Mouse (Mus musculus) C3H10T1/2 (cell line): ENCODE measurements around the gene Gm20538. TPM values are rescaled to one million over a fixed set of nuclear protein-coding genes. Genes with fewer than 3 reads are reported as not detected.

ENCODE experiments used
- polyA plus RNA-seq, 2 experiments: library from polyadenylated mRNA; unstranded; fragments of >200 nt; fragmentation: generic; extraction: Trizol; gene quantifications; one replicate each; pipeline ENCODE4 v1.2.1; 2012; ENCODE audit warnings: missing spikeins in 2 of 2

Gene Gm20538
- polyA plus RNA-seq = not detected

DNA sequence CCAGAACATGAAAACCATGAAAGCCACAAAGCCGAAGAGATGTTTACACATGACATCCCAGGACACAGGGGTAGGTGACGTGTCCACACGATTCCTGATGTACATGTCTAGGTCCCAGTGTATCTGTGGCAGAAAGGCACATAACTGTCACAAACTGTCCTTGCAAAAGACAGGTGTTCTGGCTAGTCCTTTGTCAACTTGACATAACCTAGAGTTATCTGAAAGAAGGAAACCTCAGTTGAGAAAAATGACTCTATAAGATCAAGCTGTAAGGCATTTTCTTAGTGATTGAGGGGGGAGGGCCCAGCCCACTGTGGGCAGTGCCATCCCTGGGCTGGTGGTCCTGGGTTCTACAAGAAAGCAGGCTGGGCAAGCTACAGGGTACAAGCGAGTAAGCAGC lies at the start of gene Gm20538:
Gm20538 (minus strand) TSS at position 101 of the 400 bp plus-strand sequence.

DNA sequence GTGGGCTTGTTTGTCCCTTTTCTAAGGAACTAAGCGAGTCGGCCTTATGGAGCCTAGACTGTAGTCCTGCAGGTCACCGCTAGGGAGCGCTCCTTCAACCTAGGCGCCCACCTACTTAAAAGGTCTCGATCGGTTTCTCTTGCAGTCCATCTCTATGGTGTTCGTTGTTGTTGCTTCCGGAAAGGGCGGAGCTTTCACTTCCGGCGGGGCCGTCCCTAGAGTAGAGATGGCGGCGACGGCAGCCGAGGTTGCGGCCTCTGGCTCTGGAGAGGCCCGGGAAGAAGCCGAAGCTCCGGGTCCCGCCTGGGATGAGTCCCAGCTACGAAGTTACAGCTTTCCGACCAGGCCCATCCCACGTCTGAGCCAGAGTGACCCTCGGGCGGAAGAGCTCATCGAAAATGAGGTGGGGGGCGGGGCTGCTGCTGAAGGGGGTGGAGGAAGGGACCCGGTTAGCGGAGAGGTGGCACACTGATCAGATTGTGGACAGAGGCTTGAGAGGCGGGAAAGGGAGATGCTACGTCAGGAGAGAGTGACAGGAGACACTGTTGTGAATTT lies 10.1 kb upstream of the Gm20538 start, which contains the start of gene Hif1an:
Hif1an (plus strand) TSS at position 199 of the 555 bp plus-strand sequence.

DNA sequence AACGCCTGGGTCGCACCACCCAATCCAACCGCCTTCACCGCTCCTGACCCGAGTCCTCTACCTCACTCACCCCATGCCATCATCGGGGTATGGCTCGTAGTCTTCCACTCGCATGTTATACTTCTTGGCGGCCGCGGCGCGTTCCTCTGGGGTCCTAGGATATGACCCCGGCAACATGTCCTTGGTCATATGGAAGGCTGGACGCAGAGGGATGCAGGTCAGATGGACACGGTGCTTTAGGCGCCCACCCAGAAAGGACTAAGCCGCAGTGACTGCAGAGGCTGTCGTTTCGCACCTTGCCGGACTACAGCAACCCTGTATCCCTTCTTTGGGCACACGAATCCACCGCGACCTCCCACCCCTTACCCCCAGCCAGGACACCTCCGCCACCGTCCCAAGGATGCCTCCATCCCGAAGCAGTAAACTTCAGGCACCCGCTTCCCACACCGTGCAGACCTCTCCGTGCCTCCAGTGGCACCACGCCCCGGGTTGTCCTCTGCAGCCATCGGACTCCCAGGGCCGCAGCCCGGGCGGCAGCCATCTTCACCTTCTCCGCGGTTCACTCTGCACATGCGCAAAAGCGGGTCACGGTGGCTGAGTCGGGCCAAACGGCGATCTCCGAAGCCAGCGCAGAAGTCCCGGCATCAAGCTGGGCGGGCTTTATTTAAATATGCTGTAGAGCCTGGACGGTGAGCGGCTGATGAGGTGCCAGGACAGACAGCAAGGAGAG lies 2.4 kb upstream of the Gm20538 start, which contains the start of gene Ndufb8:
Ndufb8 (minus strand) TSS at position 580 of the 730 bp plus-strand sequence.

DNA sequence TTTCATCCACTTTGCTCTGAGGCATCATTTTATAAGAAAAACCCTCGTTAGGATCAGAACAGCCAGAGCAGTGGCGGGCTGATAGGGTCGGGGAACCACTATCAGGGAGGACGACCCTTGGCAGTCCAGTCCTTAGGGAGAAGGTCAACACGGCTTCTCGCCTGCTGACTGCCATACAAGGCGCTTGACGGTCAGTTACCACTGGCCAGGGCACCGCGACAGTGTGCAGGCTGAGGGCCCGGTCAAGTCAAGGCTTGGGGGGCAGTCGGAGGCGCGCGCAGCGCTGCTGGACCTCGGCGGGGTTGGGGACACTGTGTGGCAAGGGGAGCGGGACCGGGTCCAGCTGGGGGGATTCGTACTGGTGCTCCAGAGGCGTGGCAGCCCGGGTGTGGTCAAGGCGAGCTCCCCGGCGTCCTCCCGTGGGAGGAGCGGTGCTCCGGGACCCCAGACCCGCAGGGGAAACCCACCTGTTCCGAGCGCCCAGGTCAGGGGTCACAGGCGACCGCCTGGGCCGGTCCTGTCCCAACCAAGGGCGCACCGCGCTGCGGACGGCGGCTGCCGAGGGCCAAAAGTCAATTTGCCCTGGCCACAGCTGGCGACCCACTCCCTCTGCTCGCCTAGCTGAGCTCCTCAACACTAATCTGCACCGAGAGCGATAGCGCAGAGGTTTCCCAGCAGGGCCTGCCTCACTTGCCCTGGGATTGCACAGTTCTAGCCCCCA lies 7.2 kb downstream of the Gm20538 start, which contains the start of gene Sec31b:
Sec31b (minus strand) TSS at position 544 of the 721 bp plus-strand sequence.

Other genes starting within 250 kb of the Gm20538 start
- under 1 TPM; 0.05 to 0.30 TPM for gene Scd4, start 219.7 kb downstream of the Gm20538 start, polyA plus RNA-seq
- 10 to 100 TPM in 1 of 2 experiments, 1 to 10 TPM in 1; 9.1 to 26.0 TPM for gene Scd1, start 145.0 kb downstream of the Gm20538 start, polyA plus RNA-seq
- gene Wnt8b, start 59.4 kb downstream of the Gm20538 start, polyA plus RNA-seq = under 1 TPM in 1 of 2 experiments, not detected in 1; 0.04 TPM
- under 1 TPM; 0.04 to 0.59 TPM for gene Sec31b, start 7.0 kb downstream of the Gm20538 start, polyA plus RNA-seq
- 100 to 1,000 TPM; 518 to 899 TPM for gene Ndufb8, start 2.6 kb upstream of the Gm20538 start, polyA plus RNA-seq
- gene Hif1an, start 10.0 kb upstream of the Gm20538 start, polyA plus RNA-seq = 10 to 100 TPM in 1 of 2 experiments, 1 to 10 TPM in 1; 5.3 to 13.5 TPM
- under 1 TPM; 0.04 to 0.06 TPM for gene Pax2, start 203.2 kb upstream of the Gm20538 start, polyA plus RNA-seq